Mouse (Mus musculus) limb, embryonic 12.5 days (tissue): Measurements from ENCODE around the gene Lrrn2. TPM values are rescaled to one million over a fixed set of nuclear protein-coding genes. Genes with fewer than 3 reads are reported as not detected.

ENCODE experiments used
- ATAC-seq: fragments of 200-750 bp; cut with Nextera tagmentation; 2 replicates; pipeline ENCODE4 v1.8.0; 2017; ENCODE audit warnings: low read depth, moderate TSS enrichment; ENCODE audit not compliant: insufficient number of reproducible peaks, insufficient read depth, low FRiP score, low TSS enrichment
- H3K27ac ChIP-seq: fragments of 300-500 bp; sonication (generic); 2 replicates; pipeline ENCODE4 v1.5.1; 2016; ENCODE audit warnings: mild to moderate bottlenecking, moderate library complexity
- H3K27me3 ChIP-seq: fragments of 300-500 bp; sonication (generic); 2 replicates; pipeline ENCODE4 v1.6.1; 2016; ENCODE audit warnings: mild to moderate bottlenecking, moderate library complexity
- H3K36me3 ChIP-seq: fragments of 300-500 bp; sonication (generic); 2 replicates; pipeline ENCODE4 v1.6.1; 2016; ENCODE audit warnings: mild to moderate bottlenecking, moderate library complexity
- H3K4me1 ChIP-seq: fragments of 300-500 bp; sonication (generic); replicated peaks from 2 replicates; pipeline ENCODE4 v1.6.1; 2016
- H3K4me2 ChIP-seq: fragments of 300-500 bp; sonication (generic); 2 replicates; pipeline ENCODE4 v1.6.1; 2016; ENCODE audit warnings: mild to moderate bottlenecking, moderate library complexity
- H3K4me3 ChIP-seq: fragments of 300-500 bp; sonication (generic); replicated peaks from 2 replicates; pipeline ENCODE4 v1.5.1; 2016; ENCODE audit warnings: mild to moderate bottlenecking
- H3K9ac ChIP-seq: fragments of 300-500 bp; sonication (generic); replicated peaks from 2 replicates; pipeline ENCODE4 v1.6.1; 2016; ENCODE audit warnings: mild to moderate bottlenecking, moderate library complexity
- H3K9me3 ChIP-seq: fragments of 300-500 bp; sonication (generic); 2 replicates; pipeline ENCODE4 v1.6.1; 2016; ENCODE audit warnings: mild to moderate bottlenecking, moderate library complexity
- WGBS: fragments of 180-500 bp; shearing (Covaris S2); methylation state at CpG from one replicate; pipeline ENCODE4 v1.1.7; 2016; 5-methylcytosine and 5-hydroxymethylcytosine counted together
- polyA plus RNA-seq: library from polyadenylated mRNA; unstranded; fragments of >200 nt; fragmentation: Nextera tagmentation; extraction: Ambion mirVana; gene quantifications from 2 replicates; pipeline ENCODE4 v1.2.1, GENCODE M21; 2016

Gene Lrrn2
- polyA plus RNA-seq = 3.8 and 4.0 TPM in 2 replicates

- peak within 1 kb of the TSS; percentile 96 for H3K4me2 ChIP-seq
- H3K9ac ChIP-seq = peak within 1 kb of the TSS; percentile 65
- H3K27me3 ChIP-seq = peaks cover 96% of the 10 kb centered on the region
- no peak within 1 kb of the TSS for H3K27ac ChIP-seq
- under 1% methylated on average over 80 of the region's 80 CpGs for WGBS
- peaks cover 15% of the 10 kb centered on the region for H3K4me1 ChIP-seq
- no peaks in the 10 kb centered on the region for H3K36me3 ChIP-seq
- no peaks in the 10 kb centered on the region for H3K9me3 ChIP-seq
- H3K4me3 ChIP-seq = peak within 1 kb of the TSS; percentile 61
- peak; percentile 35 for ATAC-seq
These were observed at the start of gene Lrrn2 for GRCm38 (mm10) chr1:132880161-132881005. TSS of gene Lrrn2 (plus strand) at chr1:132880273.

DNA sequence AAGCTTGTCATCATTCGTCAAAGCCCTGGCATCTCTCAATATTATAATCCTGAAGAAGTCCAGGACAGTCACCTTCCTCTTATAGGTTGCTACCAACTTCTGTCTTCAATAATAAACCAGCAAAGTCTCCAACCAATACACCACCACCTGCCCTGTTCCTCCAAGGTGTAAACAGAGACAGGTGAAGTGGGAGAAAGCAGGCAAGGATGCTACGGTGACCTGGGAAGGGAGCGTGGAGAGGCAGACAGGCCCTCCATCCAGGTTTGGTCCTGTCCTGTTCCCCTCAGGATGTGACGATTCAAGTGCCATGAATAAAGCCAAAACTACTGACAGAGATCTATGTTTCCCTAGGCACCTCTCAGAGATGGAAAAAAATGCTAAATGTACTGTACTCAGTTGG lies 48.1 kb upstream of the Lrrn2 start:
- Histone ChIP-seq H3K36me3 (no peaks in the 10 kb centered on the region), H3K27me3 (peaks cover 23% of the 10 kb centered on the region), H3K9me3 (no peaks in the 10 kb centered on the region), H3K4me3 (no peak overlapping the region), H3K4me2 (no peak overlapping the region), H3K9ac (no peak overlapping the region), H3K4me1 (no peaks in the 10 kb centered on the region), H3K27ac (no peak overlapping the region)
- WGBS = 92% methylated on average over 4 of the region's 4 CpGs
- ATAC-seq = no peak

DNA sequence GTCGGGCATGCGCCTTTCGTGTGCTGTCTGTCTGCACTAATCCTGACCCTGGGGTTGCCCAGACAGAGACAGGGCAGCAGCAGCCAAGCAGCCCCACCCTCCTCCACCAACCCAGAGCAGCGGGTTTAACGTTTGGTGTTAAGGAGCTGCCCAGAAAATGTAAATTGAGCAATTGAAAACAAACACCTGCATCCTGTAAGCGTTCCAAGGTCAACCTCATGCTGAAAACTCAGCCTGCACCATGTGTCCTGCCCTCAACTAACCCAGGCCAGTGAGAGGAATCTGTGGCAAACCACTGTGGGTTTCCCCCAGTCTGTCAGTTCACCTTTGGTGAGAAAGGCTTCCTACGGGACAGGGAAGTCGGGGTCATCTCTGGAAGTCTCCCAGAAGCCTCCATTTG lies 46.0 kb upstream of the Lrrn2 start:
- H3K9ac ChIP-seq = no peak overlapping the region
- peaks cover 23% of the 10 kb centered on the region for H3K27me3 ChIP-seq
- no peak for ATAC-seq
- H3K36me3 ChIP-seq = no peaks in the 10 kb centered on the region
- H3K27ac ChIP-seq = no peak overlapping the region
- no peak overlapping the region for H3K4me3 ChIP-seq
- 46% methylated on average over 8 of the region's 8 CpGs for WGBS
- H3K9me3 ChIP-seq = no peaks in the 10 kb centered on the region
- no peak overlapping the region for H3K4me2 ChIP-seq
- H3K4me1 ChIP-seq = no peaks in the 10 kb centered on the region

DNA sequence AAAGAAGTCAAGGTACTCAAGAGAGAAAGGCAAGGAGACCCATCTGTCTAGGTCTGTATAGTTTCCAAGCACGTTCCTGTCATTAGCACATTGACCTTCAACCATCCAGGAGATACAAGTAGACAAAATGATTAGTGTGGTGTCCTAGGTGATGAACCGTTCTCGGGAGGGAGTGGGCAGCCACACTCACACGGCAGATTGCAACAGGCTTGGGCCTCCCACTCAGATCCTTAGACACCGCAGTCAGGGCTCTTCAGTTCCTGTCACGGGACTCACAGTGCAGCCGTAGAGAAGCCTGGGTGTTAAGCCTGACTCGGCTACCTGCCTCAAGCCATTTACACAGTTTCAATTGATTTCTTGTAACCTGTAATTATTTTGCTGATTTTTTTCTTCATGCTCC lies 43.2 kb upstream of the Lrrn2 start:
- Histone ChIP-seq H3K9me3 (no peaks in the 10 kb centered on the region), H3K9ac (no peak overlapping the region), H3K27me3 (peaks cover 26% of the 10 kb centered on the region), H3K4me3 (no peak overlapping the region), H3K4me2 (no peak overlapping the region), H3K27ac (no peak overlapping the region), H3K4me1 (no peaks in the 10 kb centered on the region), H3K36me3 (no peaks in the 10 kb centered on the region)
- ATAC-seq = no peak
- 72% methylated on average over 8 of the region's 8 CpGs for WGBS

- Histone ChIP-seq H3K4me2 (no peak overlapping the region), H3K9ac (no peak overlapping the region), H3K4me3 (no peak overlapping the region), H3K9me3 (no peaks in the 10 kb centered on the region), H3K27ac (no peak overlapping the region), H3K36me3 (no peaks in the 10 kb centered on the region), H3K4me1 (no peaks in the 10 kb centered on the region), H3K27me3 (peaks cover 23% of the 10 kb centered on the region)
- WGBS = 81% methylated on average over 5 of the region's 5 CpGs
- ATAC-seq = no peak
These were observed 42.4 kb upstream of the Lrrn2 start for GRCm38 (mm10) chr1:132837691-132838090.

GRCm38 (mm10) chr1:132838371-132838770 lies 41.7 kb upstream of the Lrrn2 start:
- Histone ChIP-seq H3K4me1 (no peaks in the 10 kb centered on the region), H3K4me3 (no peak overlapping the region), H3K27me3 (peaks cover 21% of the 10 kb centered on the region), H3K9me3 (no peaks in the 10 kb centered on the region), H3K9ac (no peak overlapping the region), H3K4me2 (no peak overlapping the region), H3K27ac (no peak overlapping the region), H3K36me3 (no peaks in the 10 kb centered on the region)
- no peak for ATAC-seq
- 55% methylated on average over 1 of the region's 1 CpGs for WGBS

DNA sequence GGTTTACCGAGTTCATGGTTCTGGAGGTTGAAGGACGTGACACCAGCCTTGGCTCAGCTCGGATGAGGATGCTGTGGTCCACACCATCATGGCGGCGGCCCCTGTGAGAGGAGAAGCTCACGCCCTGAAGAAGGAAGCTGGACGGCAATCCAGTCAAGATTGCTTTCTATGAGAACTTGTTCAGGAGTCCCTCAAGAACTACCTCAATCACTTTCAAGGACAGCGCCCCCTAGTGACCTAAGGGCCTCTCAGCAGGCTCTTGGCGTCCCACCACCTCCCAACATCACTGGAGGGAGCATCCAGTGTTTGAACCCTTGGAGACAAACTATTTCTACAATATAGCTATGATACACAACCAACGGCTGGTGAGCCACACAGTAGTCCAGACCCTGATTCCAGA lies 36.5 kb upstream of the Lrrn2 start:
- no peak for ATAC-seq

DNA sequence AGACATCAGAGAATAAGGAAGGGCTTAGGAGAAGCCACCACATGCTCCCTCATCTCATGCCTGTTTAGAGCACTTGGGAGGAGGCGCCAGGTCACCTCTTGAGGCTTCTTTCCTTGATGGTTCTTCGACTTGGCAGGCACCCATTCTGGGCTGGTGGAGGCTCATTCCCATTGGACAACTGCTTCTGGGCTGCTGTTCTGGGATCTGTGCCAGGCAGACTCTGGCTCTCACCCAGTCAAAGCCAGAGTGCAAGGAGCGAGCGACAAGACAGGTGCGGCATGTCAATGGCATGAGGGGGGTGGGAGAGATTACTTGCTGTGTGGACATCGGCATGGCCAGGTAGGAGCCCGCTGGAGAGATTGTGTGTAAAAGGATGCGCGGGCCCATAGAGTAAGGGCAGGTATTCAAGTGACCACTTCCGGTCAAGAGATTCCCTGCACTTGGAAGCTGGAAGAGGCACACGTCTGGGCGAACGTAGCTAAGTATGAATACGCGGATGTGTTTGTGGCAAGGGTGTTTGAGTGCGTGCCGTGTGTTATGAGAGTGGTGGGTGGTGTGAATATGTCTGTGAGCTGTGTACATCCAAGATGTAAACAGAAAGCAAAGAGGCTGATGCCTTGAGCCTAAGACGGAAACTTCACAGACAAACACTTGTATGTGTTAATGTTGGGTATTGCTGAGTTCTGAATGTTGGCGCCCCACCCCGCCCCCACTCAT lies 35.8 kb upstream of the Lrrn2 start:
- Histone ChIP-seq H3K4me1 (no peaks in the 10 kb centered on the region), H3K4me3 (no peak overlapping the region), H3K9ac (no peak overlapping the region), H3K27me3 (peaks cover 3% of the 10 kb centered on the region; the same call in 1 of the 2 replicates), H3K9me3 (peaks cover 8% of the 10 kb centered on the region; the same call in 1 of the 2 replicates), H3K4me2 (no peak overlapping the region), H3K36me3 (no peaks in the 10 kb centered on the region), H3K27ac (no peak overlapping the region)
- WGBS = 94% methylated on average over 20 of the region's 20 CpGs
- no peak for ATAC-seq

More for the DNA sequence above, 36.5 kb upstream of the Lrrn2 start:
- Histone ChIP-seq H3K27ac (no peak overlapping the region), H3K36me3 (no peaks in the 10 kb centered on the region), H3K9ac (no peak overlapping the region), H3K4me1 (no peaks in the 10 kb centered on the region), H3K9me3 (0 out of 2 replicates have a peak, but pooled peaks cover 6% of the 10 kb centered on the region), H3K27me3 (peaks cover 3% of the 10 kb centered on the region; the same call in 1 of the 2 replicates), H3K4me2 (no peak overlapping the region), H3K4me3 (no peak overlapping the region)
- WGBS = 80% methylated on average over 10 of the region's 10 CpGs

DNA sequence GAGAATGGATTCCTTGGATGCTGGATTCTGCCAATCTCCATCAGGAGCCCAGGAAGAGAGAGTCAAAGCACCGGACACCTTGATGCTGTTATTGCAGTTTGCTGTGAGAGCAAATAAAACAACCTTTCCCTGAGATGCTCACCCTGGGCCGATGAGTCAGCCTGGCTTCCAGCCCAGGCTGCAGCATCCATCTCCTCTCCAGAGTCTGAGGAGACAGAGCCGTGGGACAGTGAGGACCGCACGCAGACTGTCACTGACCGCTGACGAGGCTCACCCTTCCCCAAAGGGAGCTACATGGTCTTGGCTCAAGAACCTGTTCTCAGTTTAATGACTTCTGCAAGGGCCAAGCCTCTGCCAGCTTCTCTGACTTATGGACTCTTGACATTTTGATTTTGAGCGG lies 34.3 kb upstream of the Lrrn2 start:
- Histone ChIP-seq H3K27me3 (no peaks in the 10 kb centered on the region), H3K9me3 (peaks cover 18% of the 10 kb centered on the region; the same call in 1 of the 2 replicates), H3K36me3 (no peaks in the 10 kb centered on the region), H3K27ac (no peak overlapping the region), H3K4me1 (no peaks in the 10 kb centered on the region), H3K4me3 (no peak overlapping the region), H3K9ac (no peak overlapping the region), H3K4me2 (no peak overlapping the region)
- no peak for ATAC-seq
- WGBS = 93% methylated on average over 8 of the region's 8 CpGs

DNA sequence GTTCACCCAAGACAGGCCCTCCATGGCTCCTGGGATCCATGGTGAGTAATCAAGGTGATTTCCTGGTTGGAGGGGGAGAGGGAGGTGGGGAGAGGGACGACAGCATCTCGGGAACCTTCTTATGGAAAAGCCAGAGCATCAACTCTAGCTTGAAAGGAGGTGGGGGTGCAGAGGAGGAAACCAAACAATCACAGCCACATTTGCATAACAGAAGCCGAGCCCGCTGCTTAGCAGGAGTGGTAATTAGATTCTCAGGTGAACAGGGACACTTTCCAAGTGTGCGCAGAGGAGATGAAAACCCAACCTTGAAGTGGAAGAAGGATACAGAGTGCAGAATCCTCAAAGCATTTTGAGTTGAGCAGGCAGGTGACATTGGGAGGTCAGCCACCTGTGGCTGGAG lies 29.3 kb upstream of the Lrrn2 start:
- Histone ChIP-seq H3K36me3 (no peaks in the 10 kb centered on the region), H3K4me2 (no peak overlapping the region), H3K4me1 (0 out of 2 replicates have a peak, but pooled peaks cover 3% of the 10 kb centered on the region), H3K4me3 (no peak overlapping the region), H3K27me3 (peaks cover 18% of the 10 kb centered on the region), H3K9ac (no peak overlapping the region), H3K27ac (no peak overlapping the region), H3K9me3 (peaks cover 18% of the 10 kb centered on the region; the same call in 1 of the 2 replicates)
- 44% methylated on average over 5 of the region's 5 CpGs for WGBS
- no peak for ATAC-seq

DNA sequence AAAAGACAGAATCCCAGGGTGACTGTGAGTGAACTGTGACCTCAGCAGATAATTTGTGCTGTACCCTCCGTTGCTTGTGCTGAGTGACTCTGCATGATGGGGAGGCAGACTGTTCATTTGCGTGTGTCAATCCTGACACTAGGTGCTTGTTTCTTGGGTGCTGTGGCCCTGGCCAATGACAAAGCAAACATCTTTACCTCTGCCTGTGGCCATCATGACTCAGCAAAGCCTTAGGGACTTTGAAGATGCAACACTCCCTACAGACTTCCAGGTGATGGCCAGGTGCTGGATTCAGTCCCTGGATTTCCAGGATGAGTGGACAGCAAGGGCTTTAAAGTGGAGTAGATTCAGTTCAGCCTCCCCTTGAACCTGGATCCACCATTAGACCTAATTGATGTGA lies 28.8 kb upstream of the Lrrn2 start:
- ATAC-seq = no peak
- H3K4me2 ChIP-seq = no peak overlapping the region
- H3K4me3 ChIP-seq = no peak overlapping the region

More for the DNA sequence above, 28.8 kb upstream of the Lrrn2 start:
- WGBS = 70% methylated on average over 2 of the region's 2 CpGs
- H3K27me3 ChIP-seq = peaks cover 23% of the 10 kb centered on the region
- peaks cover 18% of the 10 kb centered on the region; the same call in 1 of the 2 replicates for H3K9me3 ChIP-seq
- no peak overlapping the region for H3K9ac ChIP-seq
- no peaks in the 10 kb centered on the region for H3K36me3 ChIP-seq
- H3K4me1 ChIP-seq = 0 out of 2 replicates have a peak, but pooled peaks cover 3% of the 10 kb centered on the region
- H3K27ac ChIP-seq = no peak overlapping the region
